Mouse (Mus musculus): ENCODE measurements around the gene Defb36.

DNA sequence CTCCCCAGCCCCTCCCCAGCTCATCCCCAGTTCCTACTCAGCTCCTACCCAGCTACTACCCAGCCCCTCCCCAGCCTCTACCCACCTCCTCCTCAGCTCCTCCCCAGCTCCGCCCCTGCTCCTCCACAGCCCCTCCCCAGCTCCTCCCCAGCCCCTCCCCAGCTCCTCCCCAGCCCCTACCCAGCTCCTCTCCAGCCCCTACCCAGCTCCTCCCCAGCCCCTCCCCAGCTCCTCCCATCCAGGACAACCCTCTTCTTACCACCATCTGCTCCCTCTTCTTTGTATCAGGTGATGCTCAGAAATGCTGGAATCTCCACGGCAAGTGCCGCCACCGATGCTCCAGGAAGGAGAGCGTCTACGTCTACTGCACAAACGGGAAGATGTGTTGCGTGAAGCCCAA, 8.1 kb downstream of the Defb36 start:
- TF ChIP-seq CTCF (IDR thresholded peaks at IDR 0.05; ENCODE audit: extremely low read depth, insufficient read depth, low read length) (no peak), POLR2A (IDR thresholded peaks at IDR 0.05; ENCODE audit: extremely low read depth, insufficient read depth, low read length) (no peak)

All from cortical plate, adult 2 months (tissue).